Mouse (Mus musculus) ES-Bruce4 (cell line): ENCODE measurements around the gene Olfr766-ps1. TPM values are rescaled to one million over a fixed set of nuclear protein-coding genes. Genes with fewer than 3 reads are reported as not detected.
A peak's percentile ranks its signal among the peaks of the same experiment; 100 is the strongest.

Experiments used
- H3K27ac ChIP-seq: 2 replicates; pipeline ENCODE4 v1.5.1; 2012; ENCODE audit warnings: low read length, inconsistent platforms; ENCODE audit not compliant: insufficient read depth
- H3K27me3 ChIP-seq: 2 replicates; pipeline ENCODE4 v1.6.1; 2012; ENCODE audit warnings: mild to moderate bottlenecking, low read length, inconsistent platforms; ENCODE audit not compliant: control insufficient read depth, poor library complexity, insufficient read depth, severe bottlenecking
- H3K36me3 ChIP-seq: 2 replicates; pipeline ENCODE4 v1.6.1; 2012; ENCODE audit warnings: inconsistent platforms, mild to moderate bottlenecking, low read length, moderate library complexity; ENCODE audit not compliant: control insufficient read depth, poor library complexity, insufficient read depth, severe bottlenecking
- H3K4me1 ChIP-seq: one replicate; pipeline ENCODE4 v1.8.1; 2011; ENCODE audit warnings: low read length; ENCODE audit not compliant: control insufficient read depth, insufficient read depth
- H3K4me3 ChIP-seq: 2 replicates; pipeline ENCODE4 v1.5.1; 2011; ENCODE audit warnings: low read depth, mild to moderate bottlenecking, low read length
- H3K9ac ChIP-seq: 2 replicates; pipeline ENCODE4 v1.6.1; 2012; ENCODE audit warnings: low read depth, mild to moderate bottlenecking, inconsistent platforms; ENCODE audit not compliant: poor library complexity, severe bottlenecking
- H3K9me3 ChIP-seq: replicated peaks from 2 replicates; pipeline ENCODE4 v1.6.1; 2012; ENCODE audit warnings: mild to moderate bottlenecking, low read length, inconsistent platforms; ENCODE audit not compliant: control insufficient read depth, poor library complexity, insufficient read depth, severe bottlenecking
- CTCF ChIP-seq: IDR thresholded peaks from one replicate; pipeline ENCODE4 v1.8.1; 2011; ENCODE audit warnings: low read depth, low read length
- EP300 ChIP-seq: IDR thresholded peaks from 2 replicates; pipeline ENCODE4 v1.6.1; 2011; ENCODE audit warnings: low read depth, low read length; ENCODE audit not compliant: insufficient read depth
- POLR2A ChIP-seq: IDR thresholded peaks from one replicate; pipeline ENCODE4 v1.8.1; 2011; ENCODE audit warnings: low read length; ENCODE audit not compliant: insufficient read depth
- polyA plus RNA-seq: library from polyadenylated mRNA; stranded (reverse); fragments of >200 nt; gene quantifications from 2 replicates; pipeline ENCODE4 v1.2.4, GENCODE M21; 2011; ENCODE audit warnings: low read depth; ENCODE audit not compliant: missing spikeins, insufficient read depth, insufficient read length

Olfr766-ps1 gene
- polyA plus RNA-seq, 1 experiment = not detected

DNA sequence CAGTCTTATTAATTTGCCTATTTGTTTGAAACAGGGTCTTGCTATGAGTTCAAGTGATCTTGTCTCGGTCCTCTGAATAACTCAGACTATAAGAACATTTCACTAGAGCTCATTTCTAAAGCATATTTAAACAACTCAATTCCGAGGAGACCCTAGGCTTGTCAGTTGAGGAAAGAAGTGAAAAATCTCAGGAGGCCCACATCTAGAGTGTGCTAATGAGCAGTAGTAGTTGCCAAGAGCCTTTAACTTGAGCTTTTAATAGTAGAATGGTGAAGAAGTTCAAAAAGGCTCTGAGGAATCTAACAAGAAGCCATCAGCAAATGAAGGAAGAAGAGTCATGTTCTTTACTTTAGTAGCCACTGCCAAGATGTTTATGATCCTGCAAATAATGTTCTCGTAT, 29.0 kb downstream of the Olfr766-ps1 start, which contains the start of gene Olfr764-ps1:
Gene Olfr764-ps1, minus strand, starts transcription at position 101 of the 400 bp plus-strand sequence.
- H3K36me3 ChIP-seq = no peaks in the 10 kb centered on the region
- no peaks in the 10 kb centered on the region for H3K27me3 ChIP-seq
- H3K4me1 ChIP-seq = no peaks in the 10 kb centered on the region
- no peaks in the 10 kb centered on the region for H3K9me3 ChIP-seq
- no peak within 1 kb of the TSS for H3K9ac ChIP-seq
- no peak within 1 kb of the TSS for H3K4me3 ChIP-seq
- TF ChIP-seq CTCF = no peak
- TF ChIP-seq EP300 = no peak
- no peak for TF ChIP-seq POLR2A
- no peak within 1 kb of the TSS for H3K27ac ChIP-seq

- no peaks in the 10 kb centered on the region for H3K4me1 ChIP-seq
- H3K36me3 ChIP-seq = no peaks in the 10 kb centered on the region
- no peaks in the 10 kb centered on the region for H3K9me3 ChIP-seq
- no peak for TF ChIP-seq EP300
- TF ChIP-seq CTCF = no peak
- TF ChIP-seq POLR2A = no peak
- no peak overlapping the region for H3K9ac ChIP-seq
- H3K27me3 ChIP-seq = no peaks in the 10 kb centered on the region; the same call in 1 of the 2 replicates
- H3K27ac ChIP-seq = no peak overlapping the region
- no peak overlapping the region for H3K4me3 ChIP-seq
These were observed 40.4 kb downstream of the Olfr766-ps1 start for GRCm38 (mm10) chr10:129028343-129028742.

DNA sequence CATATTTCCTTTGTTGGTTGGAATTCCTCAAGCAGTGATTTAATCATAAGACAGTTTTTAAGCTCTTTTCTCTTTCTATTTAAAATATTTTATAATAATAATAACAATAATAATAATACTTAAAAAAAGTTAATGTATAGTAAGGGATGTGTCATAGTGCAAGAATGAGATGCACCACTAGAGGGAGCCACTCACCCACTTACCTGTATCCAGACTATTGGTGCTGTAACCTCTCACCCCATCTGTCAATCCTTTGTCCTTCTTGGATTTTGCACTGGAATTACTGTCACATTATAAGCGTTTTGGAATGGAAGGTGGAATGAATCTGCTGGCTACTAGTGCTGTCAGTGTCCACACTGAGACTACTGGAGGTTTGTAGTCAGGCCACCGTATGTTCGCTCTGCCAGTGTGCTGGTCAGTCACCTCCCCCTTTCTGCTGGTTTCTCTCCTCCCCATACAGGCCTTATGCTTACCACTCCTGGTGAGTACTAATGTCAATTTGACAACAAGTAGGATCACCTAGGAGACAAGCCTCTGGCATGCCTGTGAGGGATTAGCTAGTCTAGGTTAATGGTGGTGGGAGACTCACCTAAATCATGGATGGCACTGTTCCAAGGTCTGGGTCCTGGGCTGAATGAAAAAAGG, 42.6 kb downstream of the Olfr766-ps1 start:
- no peaks in the 10 kb centered on the region for H3K36me3 ChIP-seq
- H3K9me3 ChIP-seq = no peaks in the 10 kb centered on the region; the same call in 1 of the 2 replicates
- no peaks in the 10 kb centered on the region for H3K4me1 ChIP-seq
- no peak overlapping the region for H3K27ac ChIP-seq
- TF ChIP-seq EP300 = no peak
- peak; percentile 41 for TF ChIP-seq CTCF
- TF ChIP-seq POLR2A = no peak
- H3K9ac ChIP-seq = no peak overlapping the region
- H3K4me3 ChIP-seq = no peak overlapping the region
- H3K27me3 ChIP-seq = no peaks in the 10 kb centered on the region

DNA sequence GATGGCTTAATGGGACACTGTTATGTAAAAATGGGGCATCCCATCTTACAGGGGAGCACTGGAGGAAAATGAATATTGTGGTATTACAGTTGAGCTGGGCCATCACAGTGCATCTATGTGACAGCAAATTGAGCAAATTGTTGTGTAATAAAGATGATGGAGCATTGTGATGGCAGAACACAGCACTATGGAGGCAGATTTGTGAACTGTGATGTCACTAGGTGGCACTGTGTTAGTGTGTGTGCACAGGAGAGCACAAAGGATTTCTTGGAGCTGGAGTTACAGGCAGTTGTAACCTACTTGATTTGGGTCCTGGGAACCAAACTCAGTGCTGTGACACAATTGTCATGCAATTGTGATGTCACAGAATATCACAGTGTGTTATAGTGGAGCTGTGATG, 45.5 kb downstream of the Olfr766-ps1 start:
- H3K36me3 ChIP-seq = no peaks in the 10 kb centered on the region
- no peak overlapping the region for H3K4me3 ChIP-seq
- no peaks in the 10 kb centered on the region for H3K4me1 ChIP-seq
- H3K9ac ChIP-seq = no peak overlapping the region
- H3K27me3 ChIP-seq = no peaks in the 10 kb centered on the region
- no peak overlapping the region for H3K27ac ChIP-seq
- H3K9me3 ChIP-seq = no peaks in the 10 kb centered on the region; the same call in 1 of the 2 replicates
- TF ChIP-seq CTCF (no peak), POLR2A (no peak), EP300 (no peak)

GRCm38 (mm10) chr10:129014477-129014876, 54.3 kb downstream of the Olfr766-ps1 start:
- no peaks in the 10 kb centered on the region for H3K4me1 ChIP-seq
- no peak for TF ChIP-seq EP300
- TF ChIP-seq CTCF = no peak
- TF ChIP-seq POLR2A = no peak
- H3K36me3 ChIP-seq = no peaks in the 10 kb centered on the region
- H3K9ac ChIP-seq = no peak overlapping the region
- H3K27ac ChIP-seq = no peak overlapping the region
- H3K4me3 ChIP-seq = no peak overlapping the region
- 0 out of 2 replicates have a peak, but pooled peaks cover 3% of the 10 kb centered on the region for H3K9me3 ChIP-seq
- H3K27me3 ChIP-seq = no peaks in the 10 kb centered on the region

Other genes with a start within 250 kb of the Olfr766-ps1 start
- 63.2 and 69.2 TPM in 2 replicates for gene Ormdl2, start 247.3 kb downstream of the Olfr766-ps1 start, polyA plus RNA-seq
- gene Gdf11, start 177.3 kb downstream of the Olfr766-ps1 start, polyA plus RNA-seq = 2.8 and 3.0 TPM in 2 replicates
- 116 and 130 TPM in 2 replicates for gene Cd63, start 168.0 kb downstream of the Olfr766-ps1 start, polyA plus RNA-seq
- gene Rdh5, start 146.1 kb downstream of the Olfr766-ps1 start, polyA plus RNA-seq = 3.5 and 3.9 TPM in 2 replicates
- 36.7 and 44.5 TPM in 2 replicates for gene Bloc1s1, start 144.9 kb downstream of the Olfr766-ps1 start, polyA plus RNA-seq
- gene Itga7, start 135.2 kb downstream of the Olfr766-ps1 start, polyA plus RNA-seq = 1.6 and 3.2 TPM in 2 replicates
- not detected in 2 replicates for gene Mettl7b, start 108.0 kb downstream of the Olfr766-ps1 start, polyA plus RNA-seq
- not detected in 2 replicates for gene Olfr9, start 79.5 kb downstream of the Olfr766-ps1 start, polyA plus RNA-seq
- not detected in 2 replicates for gene Olfr763, start 58.2 kb downstream of the Olfr766-ps1 start, polyA plus RNA-seq
- gene Olfr764-ps1, start 29.1 kb downstream of the Olfr766-ps1 start, polyA plus RNA-seq = not detected in 2 replicates
- gene Olfr765, start 19.0 kb downstream of the Olfr766-ps1 start, polyA plus RNA-seq = not detected in 2 replicates
- not detected in 2 replicates for gene Olfr767, start 13.9 kb upstream of the Olfr766-ps1 start, polyA plus RNA-seq
- gene Olfr768, start 30.4 kb upstream of the Olfr766-ps1 start, polyA plus RNA-seq = not detected in 2 replicates
- not detected in 2 replicates for gene Olfr769, start 48.9 kb upstream of the Olfr766-ps1 start, polyA plus RNA-seq
- gene Olfr770, start 70.0 kb upstream of the Olfr766-ps1 start, polyA plus RNA-seq = not detected in 2 replicates
- not detected in 2 replicates for gene Olfr771, start 95.8 kb upstream of the Olfr766-ps1 start, polyA plus RNA-seq
- not detected in 2 replicates for gene Olfr772, start 108.9 kb upstream of the Olfr766-ps1 start, polyA plus RNA-seq
- gene Olfr773, start 118.4 kb upstream of the Olfr766-ps1 start, polyA plus RNA-seq = not detected in 2 replicates
- gene Olfr774, start 167.2 kb upstream of the Olfr766-ps1 start, polyA plus RNA-seq = not detected in 2 replicates
- not detected in 2 replicates for gene Olfr775, start 179.4 kb upstream of the Olfr766-ps1 start, polyA plus RNA-seq
- gene Olfr776, start 190.2 kb upstream of the Olfr766-ps1 start, polyA plus RNA-seq = not detected in 2 replicates
- not detected in 2 replicates for gene Olfr777, start 202.5 kb upstream of the Olfr766-ps1 start, polyA plus RNA-seq
- gene Olfr780, start 249.1 kb upstream of the Olfr766-ps1 start, polyA plus RNA-seq = not detected in 2 replicates